Mouse (Mus musculus) fat pad, adult 2 months (tissue): ENCODE results near the gene Ccdc62.

Experiments used
- DNase-seq: peaks from one replicate; pipeline ENCODE4 v3.0.0-alpha.2; 2011; ENCODE audit warnings: low read depth, low spot score; ENCODE audit errors: extremely low read depth

Ccdc62 gene

GRCm38 (mm10) chr5:123930508-123930989 lies at the start of gene Ccdc62:
TSS of gene Ccdc62 (plus strand) at chr5:123930679.
- DNase-seq, result no peak

- no peak for DNase-seq
Observed at GRCm38 (mm10) chr5:123880778-123881177, 49.7 kb upstream of the Ccdc62 start.

- no peak for DNase-seq
Observed at GRCm38 (mm10) chr5:123883891-123884290, 46.6 kb upstream of the Ccdc62 start.

DNA sequence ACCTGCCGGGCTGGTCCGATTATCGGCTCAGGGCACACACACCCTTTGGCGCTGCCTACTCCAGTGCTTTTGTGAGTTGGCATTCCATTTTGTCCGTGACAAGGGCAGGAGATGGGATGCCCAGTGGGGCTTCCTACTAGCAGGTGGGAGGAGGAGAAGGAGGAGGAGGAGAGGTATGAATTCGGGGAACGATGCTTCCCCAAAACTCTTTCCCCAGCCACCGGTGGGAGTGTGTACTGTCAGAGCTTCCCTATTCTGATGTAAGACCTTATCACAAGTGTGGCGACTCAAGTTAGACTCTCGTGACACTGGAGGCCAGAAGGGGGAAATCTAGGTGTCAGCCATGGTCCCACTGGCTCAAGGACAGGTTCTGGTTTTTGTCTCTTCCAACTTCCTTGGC lies 46.1 kb upstream of the Ccdc62 start:
- DNase-seq, result no peak

- no peak for DNase-seq
Observed at GRCm38 (mm10) chr5:123886365-123886764, 44.1 kb upstream of the Ccdc62 start.

DNA sequence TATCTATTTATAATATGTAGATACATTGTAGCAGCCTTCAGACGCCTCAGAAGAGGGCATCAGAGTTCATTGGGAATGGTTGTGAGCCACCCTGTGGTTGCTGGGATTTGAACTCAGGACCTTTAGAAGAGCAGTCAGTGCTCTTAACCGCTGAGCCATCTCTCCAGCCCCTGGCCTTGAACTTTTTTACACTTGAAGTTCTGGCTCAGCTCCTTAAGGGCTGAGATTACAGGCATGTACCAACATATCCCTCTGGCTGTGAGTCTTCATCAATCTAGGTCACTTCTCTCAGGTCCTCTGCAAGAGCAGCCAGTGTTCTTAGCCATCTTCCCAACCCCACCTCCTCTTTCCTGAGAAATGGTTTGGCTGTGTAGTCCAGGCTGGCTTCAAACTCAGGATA lies 40.2 kb upstream of the Ccdc62 start:
- no peak for DNase-seq

GRCm38 (mm10) chr5:123890987-123891386 lies 39.5 kb upstream of the Ccdc62 start:
- DNase-seq, result no peak

DNA sequence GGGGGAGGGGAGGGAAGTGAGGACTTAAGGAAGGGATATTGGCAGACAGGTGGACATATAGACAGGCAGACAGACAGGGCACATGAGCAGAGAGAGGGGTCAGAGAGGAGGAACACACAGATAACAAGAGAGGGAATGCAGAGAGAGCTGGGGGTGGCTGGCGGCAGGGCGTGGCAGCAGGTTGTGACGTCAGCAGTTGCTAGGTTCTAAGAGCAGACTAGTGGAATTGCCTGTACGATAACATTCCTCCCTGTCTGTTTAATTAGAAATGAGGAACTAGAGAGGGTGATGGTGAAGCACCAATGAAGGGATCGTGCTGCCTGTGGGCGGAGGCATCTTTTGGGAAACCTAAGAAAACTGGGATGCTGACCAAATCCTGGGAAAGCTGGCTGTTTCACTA lies 38.8 kb upstream of the Ccdc62 start:
- no peak for DNase-seq

DNA sequence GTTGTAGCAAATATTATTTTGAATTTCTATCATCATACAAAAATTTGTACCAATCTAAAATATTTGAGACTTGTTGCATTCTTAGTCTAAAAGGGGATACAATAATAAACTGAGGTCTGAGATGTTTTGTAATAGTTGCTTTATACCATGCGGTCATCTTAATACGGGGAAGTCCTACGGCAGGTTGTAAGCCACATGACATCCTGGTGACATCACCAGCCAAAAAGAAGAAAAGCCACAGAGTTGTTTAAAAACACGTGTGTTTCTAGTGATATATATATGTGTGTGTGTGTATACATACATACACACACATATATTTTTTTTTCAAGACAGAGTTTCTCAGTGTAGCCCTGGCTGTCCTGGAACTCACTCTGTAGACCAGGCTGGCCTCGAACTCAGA lies 37.0 kb upstream of the Ccdc62 start:
- DNase-seq, result no peak

DNA sequence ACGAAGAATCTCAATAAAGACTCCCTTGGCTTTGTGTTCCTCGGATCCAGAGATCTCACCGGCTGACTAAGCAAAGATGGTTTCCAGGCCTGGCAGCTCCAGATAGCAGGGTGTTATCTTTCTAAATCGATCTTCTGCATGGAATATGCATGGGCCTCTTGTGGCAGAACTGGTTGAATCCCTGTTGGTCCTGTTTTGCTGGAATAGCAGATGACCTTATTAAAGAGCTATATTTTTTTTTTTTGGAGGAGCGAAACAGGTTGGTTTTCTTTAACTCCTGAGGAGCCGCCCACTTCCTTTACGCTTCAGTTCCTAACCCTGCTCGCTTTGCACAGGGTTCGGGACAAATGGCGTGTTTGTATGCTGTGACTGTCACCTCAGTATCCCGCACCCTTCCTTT lies 34.1 kb upstream of the Ccdc62 start:
- peak; percentile 55 for DNase-seq

- no peak for DNase-seq
Observed at GRCm38 (mm10) chr5:123897352-123897751, 33.1 kb upstream of the Ccdc62 start.

GRCm38 (mm10) chr5:123904059-123904672 lies 26.3 kb upstream of the Ccdc62 start:
- no peak for DNase-seq

DNA sequence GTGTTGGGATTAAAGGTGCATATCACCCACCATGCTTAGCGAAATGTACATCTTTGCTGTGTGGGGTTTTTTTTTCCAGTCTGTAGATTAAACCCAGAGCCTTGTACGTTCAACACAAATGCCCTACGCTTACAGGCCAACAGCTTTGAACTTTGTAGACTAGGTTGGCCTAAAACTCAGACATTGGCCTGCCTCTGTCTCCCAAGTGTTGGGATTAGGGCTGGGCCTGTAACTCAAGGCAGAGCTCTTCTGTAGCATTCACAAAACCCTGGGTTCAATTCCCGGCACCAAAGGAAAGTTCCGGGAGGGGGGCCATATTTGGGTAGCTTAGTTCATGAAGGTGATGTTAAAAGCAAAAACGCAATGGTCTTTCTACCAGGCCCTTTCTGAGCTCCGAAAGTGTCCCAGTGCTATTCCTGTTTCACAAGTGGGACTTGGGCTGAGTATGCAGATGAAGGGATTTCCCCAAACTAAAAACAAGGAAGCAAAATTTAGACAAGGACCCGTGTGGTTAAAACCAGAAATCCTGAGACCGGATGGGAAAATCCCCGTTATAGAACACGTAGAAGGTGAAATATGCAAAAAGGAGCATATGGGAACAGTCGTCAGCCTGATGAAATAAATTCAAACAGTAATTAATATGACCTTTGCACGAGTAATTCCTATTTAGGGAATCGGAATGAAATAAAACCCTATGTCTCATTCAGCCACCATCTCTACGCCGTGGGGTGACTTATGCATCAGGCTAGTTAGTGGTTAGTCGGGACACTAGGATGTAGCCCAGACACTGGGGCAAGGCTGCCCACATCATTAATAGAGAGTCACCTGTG lies 24.1 kb upstream of the Ccdc62 start:
- DNase-seq, result no peak

GRCm38 (mm10) chr5:123906976-123907630 lies 23.4 kb upstream of the Ccdc62 start, which contains the start of gene Denr:
TSS of gene Denr (plus strand) at chr5:123907175.
- no peak for DNase-seq

- DNase-seq, result no peak
Observed at GRCm38 (mm10) chr5:123907631-123907977, 22.9 kb upstream of the Ccdc62 start.

DNA sequence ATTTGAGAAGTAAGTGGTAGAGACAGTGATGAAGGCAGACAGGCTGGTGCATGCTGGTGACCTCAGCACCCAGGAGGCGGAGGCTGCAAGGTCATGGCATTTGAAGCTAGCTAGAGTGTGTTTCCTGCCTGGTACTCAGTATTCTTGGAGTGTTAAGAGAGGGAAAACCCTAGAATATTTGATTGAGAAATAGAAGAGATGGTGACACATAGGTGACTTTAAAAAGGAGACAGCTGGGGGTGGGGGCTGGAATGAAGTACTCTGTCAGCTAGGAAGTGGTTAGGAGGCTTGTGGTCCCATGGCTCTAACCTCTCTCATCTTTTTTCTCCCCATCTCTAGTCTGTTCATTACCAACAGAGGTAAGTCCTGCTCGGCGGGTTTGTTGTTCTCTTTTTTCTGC lies 15.6 kb upstream of the Ccdc62 start:
- no peak for DNase-seq

- no peak for DNase-seq
Observed at GRCm38 (mm10) chr5:123922112-123922511, 8.4 kb upstream of the Ccdc62 start.

GRCm38 (mm10) chr5:123927118-123927517 lies 3.4 kb upstream of the Ccdc62 start, which contains the start of gene Gm43518:
TSS of gene Gm43518 (plus strand) at chr5:123927418.
- DNase-seq, result no peak

- DNase-seq, result no peak
Observed at GRCm38 (mm10) chr5:123931131-123931530, 652 bp downstream of the Ccdc62 start.

GRCm38 (mm10) chr5:123932927-123933326 lies 2.4 kb downstream of the Ccdc62 start:
- DNase-seq, result no peak

- no peak for DNase-seq
Observed at GRCm38 (mm10) chr5:123933556-123933955, 3.1 kb downstream of the Ccdc62 start.
